Mouse (Mus musculus): ENCODE results near the gene Gm28845. TPM values are rescaled to one million over a fixed set of nuclear protein-coding genes. Genes with fewer than 3 reads are reported as not detected.

Gene Gm28845
- polyA plus RNA-seq (2012; rRNA removed; ENCODE audit: low replicate concordance), result not detected in 2 replicates

GRCm38 (mm10) chr1:65119438-65119837 lies at the start of gene Gm28845:
Gm28845 (minus strand) TSS chr1:65119558.

GRCm38 (mm10) chr1:65122574-65123372 lies 3.4 kb upstream of the Gm28845 start, which contains the start of gene D630023F18Rik:
D630023F18Rik (minus strand) TSS chr1:65123214.

GRCm38 (mm10) chr1:65103273-65103672 lies 16.1 kb downstream of the Gm28845 start, which contains the start of gene Cryga:
Cryga (minus strand) TSS chr1:65103373.

GRCm38 (mm10) chr1:65082188-65082587 lies 37.2 kb downstream of the Gm28845 start, which contains the start of gene Crygb:
Crygb (minus strand) TSS chr1:65082288.

GRCm38 (mm10) chr1:65073589-65073988 lies 45.8 kb downstream of the Gm28845 start, which contains the start of gene Crygc:
Crygc (minus strand) TSS chr1:65073689.

GRCm38 (mm10) chr1:65063352-65063751 lies 56.0 kb downstream of the Gm28845 start, which contains the start of gene Crygd:
Crygd (minus strand) TSS chr1:65063452.

GRCm38 (mm10) chr1:65050952-65051351 lies 68.4 kb downstream of the Gm28845 start, which contains the start of gene Cryge:
Cryge (minus strand) TSS chr1:65051149.

Other genes starting within 250 kb of the Gm28845 start
- 1.9 and 2.1 TPM in 2 replicates for gene Plekhm3, start 162.7 kb downstream of the Gm28845 start, polyA plus RNA-seq (2012; rRNA removed; ENCODE audit: low replicate concordance)
- 0.07 and 0.13 TPM in 2 replicates for gene Akr1cl, start 86.8 kb downstream of the Gm28845 start, polyA plus RNA-seq (2012; rRNA removed; ENCODE audit: low replicate concordance)
- not detected in 2 replicates for gene Cryge, start 68.4 kb downstream of the Gm28845 start, polyA plus RNA-seq (2012; rRNA removed; ENCODE audit: low replicate concordance)
- not detected in 2 replicates for gene Crygd, start 56.1 kb downstream of the Gm28845 start, polyA plus RNA-seq (2012; rRNA removed; ENCODE audit: low replicate concordance)
- gene Crygc, start 45.9 kb downstream of the Gm28845 start, polyA plus RNA-seq (2012; rRNA removed; ENCODE audit: low replicate concordance), result not detected in 2 replicates
- not detected in 2 replicates for gene Crygb, start 37.3 kb downstream of the Gm28845 start, polyA plus RNA-seq (2012; rRNA removed; ENCODE audit: low replicate concordance)
- not detected in 2 replicates for gene Cryga, start 16.2 kb downstream of the Gm28845 start, polyA plus RNA-seq (2012; rRNA removed; ENCODE audit: low replicate concordance)
- 0.07 and 0.35 TPM in 2 replicates for gene D630023F18Rik, start 3.7 kb upstream of the Gm28845 start, polyA plus RNA-seq (2012; rRNA removed; ENCODE audit: low replicate concordance)
- gene Idh1, start 66.9 kb upstream of the Gm28845 start, polyA plus RNA-seq (2012; rRNA removed; ENCODE audit: low replicate concordance), result 33.1 and 36.4 TPM in 2 replicates
- 2.2 and 2.6 TPM in 2 replicates for gene Pikfyve, start 67.1 kb upstream of the Gm28845 start, polyA plus RNA-seq (2012; rRNA removed; ENCODE audit: low replicate concordance)
- gene Pth2r, start 162.5 kb upstream of the Gm28845 start, polyA plus RNA-seq (2012; rRNA removed; ENCODE audit: low replicate concordance), result not detected in 2 replicates